Mouse (Mus musculus) hindbrain, embryonic 16.5 days (tissue): ENCODE data around the gene Mgl2. TPM values are rescaled to one million over a fixed set of nuclear protein-coding genes. Genes with fewer than 3 reads are reported as not detected.
"Not testable (repeated sequence)": the region's sequence is repeated elsewhere in the genome, so short reads cannot be mapped to it uniquely, and the experiment has no call there.

Experiments used
- ATAC-seq: fragments of 200-750 bp; cut with Nextera tagmentation; 2 replicates; pipeline ENCODE4 v1.8.0; 2017; ENCODE audit warnings: moderate TSS enrichment, moderate library complexity
- H3K27ac ChIP-seq: fragments of 300-500 bp; sonication (generic); 2 replicates; pipeline ENCODE4 v1.5.1; 2014; ENCODE audit warnings: low read depth, mild to moderate bottlenecking, control low read depth, low read length, moderate library complexity
- H3K27me3 ChIP-seq: fragments of 300-500 bp; sonication (generic); replicated peaks from 2 replicates; pipeline ENCODE4 v1.6.1; 2014; ENCODE audit warnings: low read length; ENCODE audit not compliant: control insufficient read depth, insufficient read depth
- H3K36me3 ChIP-seq: fragments of 300-500 bp; sonication (generic); 2 replicates; pipeline ENCODE4 v1.6.1; 2014; ENCODE audit warnings: mild to moderate bottlenecking, low read length, moderate library complexity, mixed read lengths; ENCODE audit not compliant: control insufficient read depth, insufficient read depth
- H3K4me1 ChIP-seq: fragments of 300-500 bp; sonication (generic); 2 replicates; pipeline ENCODE4 v1.6.1; 2014; ENCODE audit warnings: low read depth, low read length; ENCODE audit not compliant: control insufficient read depth, insufficient read depth
- H3K4me2 ChIP-seq: fragments of 300-500 bp; sonication (generic); 2 replicates; pipeline ENCODE4 v1.6.1; 2014; ENCODE audit warnings: mild to moderate bottlenecking, low read length, control low read depth, moderate library complexity
- H3K4me3 ChIP-seq: fragments of 300-500 bp; sonication (generic); 2 replicates; pipeline ENCODE4 v1.5.1; 2014; ENCODE audit warnings: mild to moderate bottlenecking, low read length, control low read depth, moderate library complexity
- H3K9ac ChIP-seq: fragments of 300-500 bp; sonication (generic); 2 replicates; pipeline ENCODE4 v1.6.1; 2014; ENCODE audit warnings: low read depth, mild to moderate bottlenecking, control low read depth, low read length, moderate library complexity
- H3K9me3 ChIP-seq: fragments of 300-500 bp; sonication (generic); 2 replicates; pipeline ENCODE4 v1.6.1; 2014; ENCODE audit warnings: mild to moderate bottlenecking, low read length, moderate library complexity; ENCODE audit not compliant: control insufficient read depth
- WGBS: fragments of 180-500 bp; shearing (Covaris S2); extraction: QIAGEN DNeasy Blood & Tissue Kit; methylation state at CpG from one replicate; pipeline ENCODE4 v1.1.7; 2014; 5-methylcytosine and 5-hydroxymethylcytosine counted together
- polyA plus RNA-seq: library from polyadenylated mRNA; unstranded; fragments of >200 nt; fragmentation: Nextera tagmentation; extraction: Ambion mirVana; gene quantifications from 2 replicates; pipeline ENCODE4 v1.2.1, GENCODE M21; 2015

Gene Mgl2
- polyA plus RNA-seq, 1 experiment from 2014 or later: 1.2 TPM

DNA sequence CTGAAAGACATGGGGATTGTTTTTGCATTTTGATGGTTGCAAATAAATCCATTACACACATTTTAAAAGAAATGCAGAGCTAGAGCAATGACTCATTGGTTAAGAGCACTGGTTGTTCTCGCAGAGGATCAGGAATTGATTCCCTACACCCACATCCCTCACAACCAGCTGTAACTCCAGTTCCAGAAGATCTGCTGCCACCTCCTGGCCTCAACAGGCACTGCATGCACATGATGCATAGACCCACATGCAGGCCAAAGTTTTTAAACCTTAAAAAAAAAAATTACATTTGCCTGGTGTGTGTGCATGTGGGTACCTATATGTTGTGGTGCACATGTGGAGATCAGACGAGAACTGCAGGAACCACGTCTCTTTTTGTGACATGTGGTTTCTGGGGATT, 20.0 kb upstream of the Mgl2 start:
- Histone ChIP-seq H3K27ac (no peak overlapping the region), H3K4me3 (no peak overlapping the region), H3K4me2 (no peak overlapping the region), H3K27me3 (no peaks in the 10 kb centered on the region), H3K9ac (no peak overlapping the region), H3K36me3 (no peaks in the 10 kb centered on the region), H3K9me3 (no peaks in the 10 kb centered on the region), H3K4me1 (no peaks in the 10 kb centered on the region)
- ATAC-seq: no peak
- 83% methylated on average over 3 of the region's 3 CpGs for WGBS

DNA sequence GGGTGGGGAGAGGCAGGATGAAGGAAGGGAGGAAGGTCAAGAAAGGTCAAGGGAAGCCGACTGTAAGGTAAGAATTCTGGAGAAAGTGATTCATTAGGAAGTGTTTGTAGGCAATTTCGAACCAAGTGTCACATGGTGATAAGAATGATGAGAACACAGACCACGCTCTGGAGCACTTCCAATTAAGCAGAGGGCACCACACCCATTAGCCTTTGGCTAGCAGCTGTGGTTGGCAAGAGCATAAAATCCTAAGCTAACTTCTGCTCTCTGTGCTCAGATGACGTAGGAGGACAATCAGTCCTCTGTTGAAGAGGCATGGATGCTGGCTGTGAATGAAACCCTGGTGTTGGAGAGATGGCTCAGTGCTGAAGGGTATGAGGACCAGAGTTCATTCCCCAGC, 15.6 kb upstream of the Mgl2 start:
- Histone ChIP-seq H3K27ac (no peak overlapping the region), H3K4me2 (no peak overlapping the region), H3K4me1 (no peaks in the 10 kb centered on the region), H3K4me3 (no peak overlapping the region), H3K27me3 (no peaks in the 10 kb centered on the region), H3K9me3 (0 out of 2 replicates have a peak, but pooled peaks cover under 1% of the 10 kb centered on the region), H3K9ac (no peak overlapping the region), H3K36me3 (no peaks in the 10 kb centered on the region)
- WGBS: 73% methylated on average over 4 of the region's 4 CpGs
- ATAC-seq: no peak

DNA sequence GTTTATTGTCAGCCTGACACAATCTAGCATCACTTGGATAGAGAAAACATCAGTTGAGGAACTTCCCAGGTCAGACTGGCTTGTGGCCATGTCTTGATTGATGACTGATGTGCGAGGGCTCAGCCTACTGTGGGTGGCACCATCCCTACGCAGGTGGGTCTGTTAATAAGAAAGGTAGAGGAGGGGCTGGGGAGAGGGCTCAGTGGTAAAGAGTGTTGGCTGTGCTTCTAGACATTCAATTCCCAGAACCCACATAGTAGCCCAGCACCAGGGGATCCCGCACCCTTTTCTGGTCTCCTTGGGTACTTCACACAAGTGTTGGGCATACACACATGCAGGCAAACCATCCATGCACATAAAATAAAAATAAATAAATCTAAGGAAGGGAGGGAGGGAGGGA, 14.2 kb upstream of the Mgl2 start:
- Histone ChIP-seq H3K9ac (no peak overlapping the region), H3K27me3 (no peaks in the 10 kb centered on the region), H3K4me3 (no peak overlapping the region), H3K27ac (no peak overlapping the region), H3K4me1 (no peaks in the 10 kb centered on the region), H3K9me3 (peaks cover 5% of the 10 kb centered on the region; the same call in 1 of the 2 replicates), H3K36me3 (no peaks in the 10 kb centered on the region), H3K4me2 (no peak overlapping the region)
- 93% methylated on average over 3 of the region's 3 CpGs for WGBS
- ATAC-seq: no peak

DNA sequence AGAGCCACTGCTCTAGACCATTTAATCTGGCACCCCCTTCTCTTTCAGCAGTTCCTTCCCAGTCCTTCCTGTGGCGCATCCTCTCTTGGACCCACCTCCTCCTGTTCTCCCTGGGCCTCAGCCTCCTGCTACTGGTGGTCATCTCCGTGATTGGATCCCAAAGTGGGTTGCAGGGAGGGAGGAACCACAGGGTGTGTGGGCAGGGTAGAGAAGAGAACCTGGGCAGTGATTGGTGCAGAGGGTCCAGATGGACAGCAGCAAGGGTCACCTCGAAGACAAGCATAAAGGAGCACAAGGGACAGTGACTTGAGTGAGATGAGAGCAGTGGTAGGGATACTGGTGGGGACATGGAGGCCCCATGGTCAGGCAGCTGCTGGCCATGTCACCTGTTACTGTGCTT, 4.9 kb downstream of the Mgl2 start:
- not testable (repeated sequence) for H3K9me3 ChIP-seq
- WGBS: 74% methylated on average over 3 of the region's 3 CpGs

DNA sequence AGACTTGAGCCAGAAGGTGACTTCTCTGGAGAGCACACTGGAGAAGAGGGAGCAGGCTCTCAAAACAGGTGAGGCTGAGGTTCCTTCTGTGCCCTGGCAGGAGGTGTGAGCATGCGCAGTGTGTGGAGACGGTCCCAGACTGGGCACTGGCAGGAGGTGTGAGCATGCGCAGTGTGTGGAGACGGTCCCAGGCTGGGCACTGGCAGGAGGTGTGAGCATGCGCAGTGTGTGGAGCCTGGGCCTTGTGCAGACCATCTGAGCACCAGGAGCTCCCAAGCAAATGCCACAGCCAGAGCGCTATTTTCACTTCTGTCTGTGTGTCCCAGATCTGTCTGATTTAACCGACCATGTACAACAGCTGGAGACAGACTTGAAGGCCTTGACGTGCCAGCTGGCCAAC, 5.8 kb downstream of the Mgl2 start:
- 93% methylated on average over 6 of the region's 8 CpGs for WGBS

More for the DNA sequence above, 4.9 kb downstream of the Mgl2 start:
- ATAC-seq, H3K4me3 ChIP-seq, H3K27ac ChIP-seq, H3K27me3 ChIP-seq, H3K4me1 ChIP-seq, H3K4me2 ChIP-seq, H3K36me3 ChIP-seq, H3K9ac ChIP-seq: not testable (repeated sequence)

DNA sequence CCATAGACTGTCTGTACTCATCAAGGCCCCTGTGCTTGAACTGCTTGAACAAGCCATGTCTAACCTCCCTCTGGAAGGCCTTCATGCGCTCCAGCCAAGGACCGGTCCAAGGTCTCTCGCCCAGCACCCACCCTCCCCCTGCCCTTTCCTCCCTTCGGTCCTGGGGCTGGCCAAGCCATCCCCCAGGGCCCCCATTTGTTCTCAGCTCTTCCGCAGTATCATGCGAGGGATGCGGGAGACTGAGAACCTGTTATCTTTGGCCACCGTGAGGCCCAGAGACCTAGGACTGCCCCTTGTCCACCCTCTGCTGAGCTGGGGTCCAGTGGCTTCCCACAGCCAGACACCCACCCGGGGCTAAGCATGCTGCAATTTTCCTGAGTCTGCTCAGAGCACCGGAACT, 9.0 kb downstream of the Mgl2 start:
- Histone ChIP-seq H3K36me3 (no peaks in the 10 kb centered on the region), H3K4me3 (no peak overlapping the region), H3K9ac (no peak overlapping the region), H3K27ac (no peak overlapping the region), H3K4me2 (no peak overlapping the region), H3K9me3 (no peaks in the 10 kb centered on the region), H3K4me1 (no peaks in the 10 kb centered on the region), H3K27me3 (no peaks in the 10 kb centered on the region)
- 85% methylated on average over 9 of the region's 10 CpGs for WGBS
- no peak for ATAC-seq

More for the DNA sequence above, 5.8 kb downstream of the Mgl2 start:
- not testable (repeated sequence) for H3K4me1 ChIP-seq, H3K9ac ChIP-seq, H3K4me2 ChIP-seq, H3K27me3 ChIP-seq, H3K9me3 ChIP-seq, H3K36me3 ChIP-seq, H3K4me3 ChIP-seq, ATAC-seq, H3K27ac ChIP-seq

DNA sequence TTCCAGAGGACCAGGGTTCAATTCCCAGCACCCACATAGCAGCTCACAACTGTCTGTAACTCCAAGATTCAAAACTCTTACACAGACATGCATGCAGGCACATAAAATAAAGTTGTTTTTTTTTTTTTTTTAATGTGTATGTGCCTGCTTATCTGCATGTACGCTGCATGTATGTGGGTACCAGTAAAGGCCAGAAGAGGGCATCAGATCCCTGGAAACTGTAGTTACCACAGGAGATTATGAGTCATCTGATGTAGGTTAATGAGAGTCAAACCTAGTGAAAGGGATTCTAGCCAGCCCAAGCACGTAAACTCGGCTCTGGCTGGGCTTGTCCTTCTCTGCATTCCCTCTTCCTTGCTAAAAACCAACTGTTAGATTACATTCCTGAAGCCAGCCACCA, 20.9 kb downstream of the Mgl2 start:
- H3K9me3 ChIP-seq: no peaks in the 10 kb centered on the region
- no peak overlapping the region for H3K4me2 ChIP-seq
- no peak overlapping the region for H3K27ac ChIP-seq
- no peaks in the 10 kb centered on the region for H3K27me3 ChIP-seq
- ATAC-seq: no peak
- no peaks in the 10 kb centered on the region for H3K36me3 ChIP-seq
- H3K4me1 ChIP-seq: no peaks in the 10 kb centered on the region
- no peak overlapping the region for H3K9ac ChIP-seq
- whole genome bisulfite sequencing: 69% methylated on average over 3 of the region's 3 CpGs
- H3K4me3 ChIP-seq: no peak overlapping the region

DNA sequence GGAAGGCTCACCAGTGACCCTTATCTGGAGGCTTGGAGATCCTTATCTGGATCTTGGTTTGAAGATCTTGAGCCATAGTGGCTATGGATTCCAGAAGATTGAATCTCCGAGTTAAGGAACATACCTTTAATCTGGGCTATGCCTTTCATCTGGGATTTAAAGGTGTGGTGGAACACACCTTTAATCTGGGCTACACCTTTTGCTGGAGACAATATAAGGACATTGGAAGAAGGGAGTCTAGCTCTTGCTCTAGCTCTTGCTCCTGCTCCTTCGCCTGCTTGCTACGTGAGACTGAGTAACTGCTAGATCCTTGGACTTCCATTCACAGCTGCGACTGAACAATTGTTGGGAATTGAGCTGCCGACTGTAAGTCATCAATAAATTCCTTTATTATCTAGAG, 25.8 kb downstream of the Mgl2 start, which contains the start of gene Clec10a:
Gene Clec10a, plus strand, starts transcription at position 301 of the 400 bp plus-strand sequence.
- not testable (repeated sequence) for H3K4me1 ChIP-seq, H3K27ac ChIP-seq, H3K36me3 ChIP-seq, H3K9me3 ChIP-seq, H3K9ac ChIP-seq, H3K4me2 ChIP-seq, H3K27me3 ChIP-seq, ATAC-seq, H3K4me3 ChIP-seq
- WGBS: no CpG with 5 or more reads among the region's 5 CpGs

DNA sequence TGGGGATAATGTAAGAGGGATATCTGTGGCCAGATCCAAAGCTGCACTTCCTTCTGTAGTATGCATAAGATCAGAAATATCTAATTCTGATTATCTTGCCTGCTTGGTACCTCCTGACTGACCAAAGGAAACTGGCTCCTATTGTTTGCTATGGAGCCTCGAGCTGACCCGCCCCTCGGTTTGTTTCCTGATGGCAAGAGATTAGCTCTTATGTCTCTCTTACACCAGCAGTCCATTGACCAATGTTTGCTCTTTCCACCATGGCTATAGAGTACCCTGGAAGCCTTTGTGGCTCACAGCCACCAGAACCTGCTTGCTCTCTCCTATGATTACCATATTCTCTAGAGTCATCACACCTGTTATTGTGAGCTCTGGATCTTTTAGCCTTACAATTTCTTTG, 32.2 kb downstream of the Mgl2 start:
- Histone ChIP-seq H3K9ac (no peak overlapping the region), H3K27me3 (no peaks in the 10 kb centered on the region), H3K27ac (no peak overlapping the region), H3K4me3 (no peak overlapping the region), H3K4me2 (no peak overlapping the region), H3K36me3 (no peaks in the 10 kb centered on the region), H3K4me1 (no peaks in the 10 kb centered on the region), H3K9me3 (no peaks in the 10 kb centered on the region)
- WGBS: 67% methylated on average over 3 of the region's 3 CpGs
- ATAC-seq: no peak
